In genomic region chr9:107590773-107591060, GRCm38 (mm10) we compare ENCODE assay signal across 13 mouse cellular contexts. TPM values are rescaled to one million over a fixed set of nuclear protein-coding genes. Genes with fewer than 3 reads are reported as not detected.
A peak's percentile ranks its signal among the peaks of the same experiment; 100 is the strongest.
DNase-seq lines count a peak whose midpoint lies in the region; ATAC-seq and TF ChIP-seq lines count a peak whose summit lies in the region.
"Had no signal": no experiment of that assay in that cellular context is flagged by ENCODE, and none has a peak within 500 bp of the region (broad histone marks: within the 10 kb centered on the region; RNA-seq: fewer than 3 reads in every experiment).

No protein-coding gene starts in this region.

- no peak for TF ChIP-seq RAD21 in MEL (IDR thresholded peaks at IDR 0.05; ENCODE audit: low read depth, low read length)

- peak; percentile 90 for DNase-seq in kidney, adult 2 months
- DNase-seq in kidney, postnatal 14 days: no peak
- no peak for DNase-seq in MEL (ENCODE audit: low read depth, low spot score)
- DNase-seq in natural killer cell, adult 2 months (ENCODE audit: low spot score in 2 of 2): no peak
- no peak for DNase-seq in forebrain, embryonic 11.5 days (ENCODE audit: low spot score)
- DNase-seq: embryo, embryonic 11 days; layer of hippocampus, postnatal 36 days; right cerebral cortex, postnatal 4 days had no signal

- H3K9me3 ChIP-seq in E14TG2a.4 (ENCODE audit: low read length): no peaks in the 10 kb centered on the region
- no peaks in the 10 kb centered on the region for H3K9me3 ChIP-seq in MEL (replicated peaks; ENCODE audit: insufficient read depth, low read length)
- H3K9me3 ChIP-seq in liver, embryonic 16.5 days (replicated peaks; ENCODE audit: control insufficient read depth, low read length): no peaks in the 10 kb centered on the region
- no peaks in the 10 kb centered on the region for H3K9me3 ChIP-seq in forebrain, embryonic 11.5 days (ENCODE audit: control insufficient read depth, low read length)
- H3K9me3 ChIP-seq: hindbrain, embryonic 15.5 days; limb, embryonic 10.5 days; neural tube, embryonic 13.5 days had no signal

- ATAC-seq in liver, embryonic 16.5 days (ENCODE audit: low read depth): no peak
- ATAC-seq in forebrain, embryonic 11.5 days (replicated peaks; ENCODE audit: low FRiP score): no peak

- peak overlapping the region; percentile 9; the same call in 1 of the 2 replicates for H3K4me3 ChIP-seq in kidney, adult 2 months (ENCODE audit: insufficient read depth, low read depth, low read length)
- H3K4me3 ChIP-seq in E14TG2a.4 (replicated peaks; ENCODE audit: low read length): 0 out of 2 replicates have a peak overlapping the region, but pooled peaks have one; percentile 10
- H3K4me3 ChIP-seq in MEL (ENCODE audit: control insufficient read depth in 1 of 2, insufficient read depth in 1 of 2, low read depth in 2 of 2, low read length in 2 of 2): no peak overlapping the region
- H3K4me3 ChIP-seq in liver, embryonic 16.5 days (ENCODE audit: low read depth, low read length): peak overlapping the region; percentile 91
- H3K4me3 ChIP-seq in forebrain, embryonic 11.5 days (ENCODE audit: low read depth, low read length): no peak overlapping the region
- H3K4me3 ChIP-seq: hindbrain, embryonic 15.5 days; limb, embryonic 10.5 days; neural tube, embryonic 13.5 days had no signal

- peaks cover 30% of the 10 kb centered on the region for H3K4me1 ChIP-seq in kidney, adult 2 months (ENCODE audit: control insufficient read depth, insufficient read depth, low read length)
- H3K4me1 ChIP-seq in E14TG2a.4 (replicated peaks; ENCODE audit: low read depth, low read length): peaks cover 77% of the 10 kb centered on the region
- H3K4me1 ChIP-seq in MEL (ENCODE audit: control insufficient read depth in 1 of 2, insufficient read depth in 2 of 2, low read length in 2 of 2): peaks cover 16 to 26% of the 10 kb centered on the region in 2 experiments; a peak in 3 of 4 replicates
- peaks cover 33% of the 10 kb centered on the region for H3K4me1 ChIP-seq in liver, embryonic 16.5 days (ENCODE audit: control insufficient read depth, low read depth, low read length)
- peaks cover 3% of the 10 kb centered on the region; the same call in 1 of the 2 replicates for H3K4me1 ChIP-seq in forebrain, embryonic 11.5 days (replicated peaks; ENCODE audit: control insufficient read depth, insufficient read depth, low read length)

- no peak for TF ChIP-seq EP300 in MEL (IDR thresholded peaks at IDR 0.05; ENCODE audit: low read depth in 1 of 2, low read length in 2 of 2)

- H3K27me3 ChIP-seq in kidney, adult 2 months (replicated peaks; ENCODE audit: control insufficient read depth, insufficient read depth, low read length): no peaks in the 10 kb centered on the region
- H3K27me3 ChIP-seq in E14TG2a.4 (ENCODE audit: insufficient read depth, low read length) (peaks cover 6% of the 10 kb centered on the region), MEL (ENCODE audit: control insufficient read depth in 1 of 2, insufficient read depth in 2 of 2, low read length in 2 of 2) (no peaks in the 10 kb centered on the region)
- no peaks in the 10 kb centered on the region for H3K27me3 ChIP-seq in liver, embryonic 16.5 days (ENCODE audit: control insufficient read depth, insufficient read depth, low read depth, low read length)
- no peaks in the 10 kb centered on the region for H3K27me3 ChIP-seq in forebrain, embryonic 11.5 days (ENCODE audit: control insufficient read depth, insufficient read depth, low read length)
- H3K27me3 ChIP-seq: hindbrain, embryonic 15.5 days; neural tube, embryonic 13.5 days had no signal

- peaks cover 34% of the 10 kb centered on the region for H3K79me2 ChIP-seq in MEL (ENCODE audit: control insufficient read depth, insufficient read depth, low read length, poor library complexity)

- H3K4me2 ChIP-seq in liver, embryonic 16.5 days (ENCODE audit: low read depth, low read length): peak overlapping the region; percentile 83
- no peak overlapping the region for H3K4me2 ChIP-seq in forebrain, embryonic 11.5 days (ENCODE audit: low read depth, low read length, severe bottlenecking)
- H3K4me2 ChIP-seq: hindbrain, embryonic 15.5 days; neural tube, embryonic 13.5 days had no signal

- H3K9ac ChIP-seq in MEL (ENCODE audit: control insufficient read depth, low read depth, low read length, poor library complexity, severe bottlenecking): peak overlapping the region; percentile 7; the same call in 1 of the 2 replicates
- peak overlapping the region; percentile 14; the same call in 1 of the 2 replicates for H3K9ac ChIP-seq in liver, embryonic 16.5 days (ENCODE audit: low read depth, low read length)
- no peak overlapping the region for H3K9ac ChIP-seq in forebrain, embryonic 11.5 days (ENCODE audit: low read length)
- H3K9ac ChIP-seq: hindbrain, embryonic 15.5 days; neural tube, embryonic 13.5 days had no signal

- H3K36me3 ChIP-seq in kidney, adult 2 months (ENCODE audit: control insufficient read depth, insufficient read depth, low read length): no peaks in the 10 kb centered on the region
- H3K36me3 ChIP-seq in E14TG2a.4 (ENCODE audit: insufficient read depth, low read length): peaks cover 69% of the 10 kb centered on the region
- H3K36me3 ChIP-seq in MEL (ENCODE audit: control insufficient read depth in 1 of 2, insufficient read depth in 2 of 2, low read length in 2 of 2): peaks cover 5 to 27% of the 10 kb centered on the region in 2 experiments; a peak in 3 of 4 replicates
- H3K36me3 ChIP-seq in liver, embryonic 16.5 days (ENCODE audit: control insufficient read depth, insufficient read depth): peaks cover 53% of the 10 kb centered on the region
- peaks cover 3% of the 10 kb centered on the region; the same call in 1 of the 2 replicates for H3K36me3 ChIP-seq in forebrain, embryonic 11.5 days (ENCODE audit: control insufficient read depth, insufficient read depth, low read length)

- 53% methylated on average over 6 of the region's 6 CpGs for WGBS in kidney, adult 2 months
- WGBS in liver, embryonic 16.5 days (ENCODE audit: insufficient replicate concordance): 89% methylated on average over 6 of the region's 6 CpGs
- WGBS in forebrain, embryonic 11.5 days: 96% methylated on average over 6 of the region's 6 CpGs

- no peak for TF ChIP-seq CTCF in kidney, adult 2 months (conservative IDR thresholded peaks at IDR 0.05; ENCODE audit: insufficient read depth, insufficient read length, low read depth, low read length)
- TF ChIP-seq CTCF in E14TG2a.4 (conservative IDR thresholded peaks at IDR 0.05; ENCODE audit: low read length): no peak
- no peak for TF ChIP-seq CTCF in MEL (IDR thresholded peaks at IDR 0.05 in 2 of 3, conservative IDR thresholded peaks at IDR 0.05 in 1 of 3; ENCODE audit: control insufficient read depth in 1 of 3, insufficient read depth in 1 of 3, low read depth in 2 of 3, low read length in 3 of 3, poor library complexity in 1 of 3, severe bottlenecking in 1 of 3)

- H3K27ac ChIP-seq in kidney, adult 2 months (ENCODE audit: insufficient read depth, low read depth, low read length): peak overlapping the region; percentile 63
- peak overlapping the region; percentile 13; the same call in 1 of the 2 replicates for H3K27ac ChIP-seq in MEL (ENCODE audit: control insufficient read depth, low read depth, low read length)
- peak overlapping the region; percentile 94 for H3K27ac ChIP-seq in liver, embryonic 16.5 days (ENCODE audit: low read length)
- no peak overlapping the region for H3K27ac ChIP-seq in forebrain, embryonic 11.5 days (ENCODE audit: low read depth, low read length)
- H3K27ac ChIP-seq: hindbrain, embryonic 15.5 days; limb, embryonic 10.5 days; neural tube, embryonic 13.5 days had no signal

- no peak for TF ChIP-seq POLR2A in kidney, adult 2 months (IDR thresholded peaks at IDR 0.05; ENCODE audit: low read depth, low read length)
- TF ChIP-seq POLR2A in MEL (IDR thresholded peaks at IDR 0.05; ENCODE audit: control insufficient read depth in 1 of 2, insufficient read depth in 1 of 2, low read depth in 1 of 2, low read length in 2 of 2, poor library complexity in 1 of 2): no peak

RNA-seq across cellular contexts. Expression of gene Ifrd2, which starts 3.3 kb away (rescaled TPM):
- polyA plus RNA-seq in kidney, adult 2 months (2012; rRNA removed): 50.5 and 57.8 TPM in 2 replicates
- total RNA-seq in MEL (2012; rRNA removed): 136 and 147 TPM in 2 replicates
- polyA plus RNA-seq in MEL (2012; ENCODE audit: insufficient read depth in 1 of 2, insufficient read length in 2 of 2, low read depth in 1 of 2, low replicate concordance in 2 of 2, missing spikeins in 1 of 2): 100 to 1,000 TPM in 1 of 2 experiments, not detected in 1; 292 TPM
- polyA plus RNA-seq in liver, embryonic 16.5 days (2015; fragmentation: Nextera tagmentation; extraction: Ambion mirVana): 145 and 166 TPM in 2 replicates
- 35.0 and 37.2 TPM in 2 replicates for polyA plus RNA-seq in forebrain, embryonic 11.5 days (2014; fragmentation: Nextera tagmentation; extraction: Ambion mirVana)

RNA-seq across cellular contexts. Expression of gene Hyal3, which starts 10.1 kb away (rescaled TPM):
- polyA plus RNA-seq in kidney, adult 2 months (2012; rRNA removed): 1.6 and 2.1 TPM in 2 replicates
- 1.8 and 2.3 TPM in 2 replicates for total RNA-seq in MEL (2012; rRNA removed)
- 1 to 10 TPM in 1 of 2 experiments, not detected in 1; 6.8 TPM for polyA plus RNA-seq in MEL (2012; ENCODE audit: insufficient read depth in 1 of 2, insufficient read length in 2 of 2, low read depth in 1 of 2, low replicate concordance in 2 of 2, missing spikeins in 1 of 2)
- polyA plus RNA-seq in liver, embryonic 16.5 days (2015; fragmentation: Nextera tagmentation; extraction: Ambion mirVana): 0.89 and 0.96 TPM in 2 replicates
- 0.39 TPM in 1 of 2 replicates, not detected in the other for polyA plus RNA-seq in forebrain, embryonic 11.5 days (2014; fragmentation: Nextera tagmentation; extraction: Ambion mirVana)

RNA-seq across cellular contexts. Expression of gene Naa80, which starts 12.0 kb away (rescaled TPM):
- 43.0 and 62.8 TPM in 2 replicates for polyA plus RNA-seq in kidney, adult 2 months (2012; rRNA removed)
- 14.3 and 15.1 TPM in 2 replicates for total RNA-seq in MEL (2012; rRNA removed)
- 10 to 100 TPM in 1 of 2 experiments, not detected in 1; 74.0 TPM for polyA plus RNA-seq in MEL (2012; ENCODE audit: insufficient read depth in 1 of 2, insufficient read length in 2 of 2, low read depth in 1 of 2, low replicate concordance in 2 of 2, missing spikeins in 1 of 2)
- 10.5 and 14.1 TPM in 2 replicates for polyA plus RNA-seq in liver, embryonic 16.5 days (2015; fragmentation: Nextera tagmentation; extraction: Ambion mirVana)
- polyA plus RNA-seq in forebrain, embryonic 11.5 days (2014; fragmentation: Nextera tagmentation; extraction: Ambion mirVana): 11.3 and 15.2 TPM in 2 replicates

RNA-seq across cellular contexts. Expression of gene Hyal1, which starts 14.0 kb away (rescaled TPM):
- polyA plus RNA-seq in kidney, adult 2 months (2012; rRNA removed): 8.1 and 9.4 TPM in 2 replicates
- 1.1 and 1.3 TPM in 2 replicates for total RNA-seq in MEL (2012; rRNA removed)
- polyA plus RNA-seq in MEL (2012; ENCODE audit: insufficient read depth in 1 of 2, insufficient read length in 2 of 2, low read depth in 1 of 2, low replicate concordance in 2 of 2, missing spikeins in 1 of 2): 1 to 10 TPM in 1 of 2 experiments, not detected in 1; 3.4 TPM
- polyA plus RNA-seq in liver, embryonic 16.5 days (2015; fragmentation: Nextera tagmentation; extraction: Ambion mirVana): 3.3 and 3.8 TPM in 2 replicates
- 6.0 and 6.2 TPM in 2 replicates for polyA plus RNA-seq in forebrain, embryonic 11.5 days (2014; fragmentation: Nextera tagmentation; extraction: Ambion mirVana)

RNA-seq across cellular contexts. Expression of gene Sema3b, which starts 18.3 kb away (rescaled TPM):
- polyA plus RNA-seq in kidney, adult 2 months (2012; rRNA removed): 63.3 and 78.8 TPM in 2 replicates
- total RNA-seq in MEL (2012; rRNA removed): 0.04 and 0.07 TPM in 2 replicates
- polyA plus RNA-seq in MEL (2012; ENCODE audit: insufficient read depth in 1 of 2, insufficient read length in 2 of 2, low read depth in 1 of 2, low replicate concordance in 2 of 2, missing spikeins in 1 of 2): under 1 TPM in 1 of 2 experiments, not detected in 1; 0.21 TPM
- 0.33 and 1.4 TPM in 2 replicates for polyA plus RNA-seq in liver, embryonic 16.5 days (2015; fragmentation: Nextera tagmentation; extraction: Ambion mirVana)
- polyA plus RNA-seq in forebrain, embryonic 11.5 days (2014; fragmentation: Nextera tagmentation; extraction: Ambion mirVana): 1.7 TPM in 2 replicates

Comparison
In these comparisons a context has a peak if more than half of its experiments do, and no peak if none do; other contexts are left out.
1. H3K4me3 ChIP-seq: peak in kidney, adult 2 months (single experiment), E14TG2a.4 (single experiment) and liver, embryonic 16.5 days (single experiment); none in MEL (0 of 2) and forebrain, embryonic 11.5 days (single experiment).